Mouse (Mus musculus): ENCODE measurements around the gene Gramd4. TPM values are rescaled to one million over a fixed set of nuclear protein-coding genes. Genes with fewer than 3 reads are reported as not detected.
A peak's percentile ranks its signal among the peaks of the same experiment; 100 is the strongest.

Gene Gramd4
- polyA plus RNA-seq, 1 experiment from 2014 or later: 1.2 TPM

DNA sequence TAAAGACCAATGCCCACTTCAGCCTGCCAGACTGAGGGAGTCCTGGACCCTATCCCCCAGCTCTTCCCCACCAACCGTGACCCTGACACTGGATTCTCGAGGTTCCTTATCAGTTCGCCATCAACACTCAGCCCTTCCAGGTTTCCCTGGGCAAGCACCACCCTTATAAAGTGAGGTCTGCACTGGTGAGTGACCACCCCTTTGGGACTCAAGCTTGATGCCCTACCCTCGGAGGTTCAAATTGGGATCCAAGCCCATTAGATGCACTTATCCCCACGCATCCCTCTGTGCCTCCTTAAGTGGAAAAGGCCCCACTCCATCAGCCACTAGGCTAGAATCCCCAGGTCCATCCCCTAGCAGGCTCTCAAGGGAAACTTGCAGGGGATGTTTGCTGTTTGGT is 126.6 kb downstream of the Gramd4 start:
- WGBS (ENCODE audit: missing documents): 58% methylated on average over 5 of the region's 5 CpGs
- Histone ChIP-seq H3K27ac (peak overlapping the region; percentile 97), H3K36me3 (ENCODE audit: inconsistent target) (no peaks in the 10 kb centered on the region), H3K79me2 (ENCODE audit: inconsistent target) (peaks cover 96% of the 10 kb centered on the region), H3K4me3 (ENCODE audit: inconsistent target) (peak overlapping the region; percentile 94)

DNA sequence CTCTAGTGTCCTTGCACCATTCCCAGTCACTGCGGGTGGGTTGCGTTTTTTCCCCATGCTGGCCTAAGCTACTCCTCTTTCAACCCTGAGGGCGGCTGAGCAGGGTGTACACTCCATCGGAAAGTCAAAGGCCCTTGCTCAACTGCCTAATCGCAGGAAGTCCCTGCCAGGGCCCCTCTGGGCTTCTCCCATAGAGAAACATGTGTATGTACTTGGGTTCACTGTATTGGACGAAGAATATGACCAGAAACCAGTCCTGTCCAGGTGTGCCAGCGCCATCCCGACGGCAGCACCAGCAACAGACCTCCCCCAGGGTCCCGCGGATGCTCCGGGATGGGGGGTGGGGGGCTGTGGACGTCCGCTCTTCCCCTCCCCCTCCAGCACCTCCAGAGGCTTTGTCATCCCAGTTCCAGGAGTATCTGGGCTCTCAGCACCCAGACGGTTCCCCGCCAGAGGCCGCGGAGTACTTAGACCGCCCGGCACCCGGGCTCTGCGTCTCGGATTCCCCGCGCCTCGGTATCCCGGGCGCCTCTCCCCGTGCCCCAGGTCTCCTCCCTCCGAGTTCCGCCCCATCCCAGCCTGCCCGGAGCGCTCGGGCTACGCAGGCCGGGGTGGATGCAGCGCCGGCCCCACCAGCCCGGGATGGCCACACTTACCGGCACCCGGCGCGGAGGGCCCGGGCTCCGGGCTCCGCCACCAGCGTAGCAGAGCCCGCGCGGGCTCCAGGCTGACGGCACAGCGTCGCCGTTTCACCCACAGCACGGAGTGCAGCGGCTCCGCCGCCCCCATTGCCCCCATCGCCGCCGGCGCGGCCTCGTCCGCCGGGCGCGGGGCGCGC is 127.6 kb downstream of the Gramd4 start:
- H3K27ac ChIP-seq: peak overlapping the region; percentile 97
- under 1% methylated on average over 59 of the region's 70 CpGs for WGBS (ENCODE audit: missing documents)
- no peaks in the 10 kb centered on the region for H3K36me3 ChIP-seq (ENCODE audit: inconsistent target)
- peaks cover 86% of the 10 kb centered on the region for H3K79me2 ChIP-seq (ENCODE audit: inconsistent target)
- H3K4me3 ChIP-seq (ENCODE audit: inconsistent target): peak overlapping the region; percentile 94

DNA sequence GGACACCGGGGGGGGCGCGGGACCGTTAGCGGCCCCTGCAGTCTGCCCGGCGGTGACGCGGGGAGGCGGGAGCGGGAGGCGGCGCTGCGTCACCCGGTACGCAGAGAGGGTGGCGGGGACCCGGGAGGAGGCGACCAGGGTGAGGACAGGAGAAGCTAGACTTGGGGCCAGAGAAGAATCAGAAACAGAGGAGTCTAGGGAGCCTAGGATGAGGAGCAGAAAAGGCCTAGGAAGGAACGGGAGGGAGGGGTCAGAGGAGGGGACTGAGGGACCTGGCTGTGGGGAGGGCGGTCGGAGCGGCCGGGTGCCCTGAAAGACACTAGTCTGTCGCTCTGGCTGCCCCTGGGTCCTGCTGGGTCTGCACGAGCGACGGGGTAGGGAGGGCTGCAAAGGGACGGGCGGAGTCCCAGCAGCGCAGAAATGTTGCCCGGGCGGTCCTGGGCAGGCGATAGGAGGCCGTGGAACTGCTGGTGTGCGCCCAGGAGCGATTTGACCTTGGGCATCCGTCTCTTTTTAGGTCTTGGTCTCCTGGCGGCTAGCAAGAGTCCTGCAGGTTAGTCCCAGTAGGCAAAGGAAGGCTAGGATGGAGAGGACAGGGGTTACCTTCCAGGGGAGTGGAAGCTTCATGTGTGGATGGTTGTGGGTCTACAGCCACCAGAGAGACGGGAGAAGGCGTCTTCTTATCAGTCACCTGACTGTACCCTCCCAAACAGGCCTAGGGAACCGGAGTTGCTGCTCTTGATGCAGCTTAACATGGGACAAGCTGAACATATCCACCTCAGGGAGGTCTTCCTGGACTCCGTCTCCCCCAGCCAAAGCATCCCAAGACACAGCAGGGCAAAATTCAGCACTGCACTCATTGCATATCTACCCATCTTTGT is 128.4 kb downstream of the Gramd4 start, which contains the start of gene Cerk:
Cerk (minus strand) TSS at position 453 of the 881 bp plus-strand sequence.
- Histone ChIP-seq H3K4me3 (ENCODE audit: inconsistent target) (peak within 1 kb of the TSS; percentile 94), H3K27ac (peak within 1 kb of the TSS; percentile 97), H3K36me3 (ENCODE audit: inconsistent target) (no peaks in the 10 kb centered on the region), H3K79me2 (ENCODE audit: inconsistent target) (peaks cover 78% of the 10 kb centered on the region)
- 5% methylated on average over 35 of the region's 43 CpGs for WGBS (ENCODE audit: missing documents)

DNA sequence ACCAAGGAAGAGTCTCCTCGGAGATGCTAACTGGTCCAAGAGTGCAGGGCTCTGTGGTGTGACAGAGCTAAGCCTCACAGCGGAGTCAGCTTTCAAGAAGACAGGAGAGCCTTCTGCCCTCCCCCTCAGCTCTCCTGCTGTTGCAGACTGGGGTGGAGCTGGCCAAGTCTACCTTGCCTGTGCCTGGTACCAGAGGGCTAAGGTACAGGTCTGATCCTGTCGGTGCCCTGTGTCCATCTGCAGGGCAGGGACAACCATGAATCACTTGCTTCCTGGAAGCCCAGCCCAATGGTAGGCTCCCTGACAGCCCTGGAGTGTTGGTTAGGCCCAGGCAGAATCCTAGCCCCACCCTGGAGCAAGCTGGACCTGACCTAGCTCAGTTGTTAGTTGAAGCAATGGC is 129.2 kb downstream of the Gramd4 start:
- WGBS (ENCODE audit: missing documents): 74% methylated on average over 3 of the region's 3 CpGs
- Histone ChIP-seq H3K79me2 (ENCODE audit: inconsistent target) (peaks cover 70% of the 10 kb centered on the region), H3K4me3 (ENCODE audit: inconsistent target) (peak overlapping the region; percentile 60), H3K36me3 (ENCODE audit: inconsistent target) (no peaks in the 10 kb centered on the region), H3K27ac (peak overlapping the region; percentile 93)

Other genes starting within 250 kb of the Gramd4 start
- gene Cdpf1, start 246.0 kb upstream of the Gramd4 start, polyA plus RNA-seq (2018): 8.5 to 18.1 TPM (median 15.2 TPM) in 3 replicates
- not detected in 3 replicates for gene Pkdrej, start 236.0 kb upstream of the Gramd4 start, polyA plus RNA-seq (2018)
- gene Ttc38, start 225.4 kb upstream of the Gramd4 start, polyA plus RNA-seq (2018): 6.0 to 7.4 TPM (median 6.6 TPM) in 3 replicates
- 2.4 to 8.0 TPM (median 3.3 TPM) in 3 replicates for gene Gtse1, start 197.9 kb upstream of the Gramd4 start, polyA plus RNA-seq (2018)
- 6.6 to 10.6 TPM (median 7.9 TPM) in 3 replicates for gene Trmu, start 178.4 kb upstream of the Gramd4 start, polyA plus RNA-seq (2018)
- not detected in 3 replicates for gene Celsr1, start 23.9 kb upstream of the Gramd4 start, polyA plus RNA-seq (2018)
- 118 to 148 TPM (median 141 TPM) in 3 replicates for gene Cerk, start 128.4 kb downstream of the Gramd4 start, polyA plus RNA-seq (2018)
- gene Tbc1d22a, start 156.8 kb downstream of the Gramd4 start, polyA plus RNA-seq (2018): 49.5 to 60.9 TPM (median 57.9 TPM) in 3 replicates